Mouse (Mus musculus): ENCODE data around the gene Tent5c.

Gene Tent5c

DNA sequence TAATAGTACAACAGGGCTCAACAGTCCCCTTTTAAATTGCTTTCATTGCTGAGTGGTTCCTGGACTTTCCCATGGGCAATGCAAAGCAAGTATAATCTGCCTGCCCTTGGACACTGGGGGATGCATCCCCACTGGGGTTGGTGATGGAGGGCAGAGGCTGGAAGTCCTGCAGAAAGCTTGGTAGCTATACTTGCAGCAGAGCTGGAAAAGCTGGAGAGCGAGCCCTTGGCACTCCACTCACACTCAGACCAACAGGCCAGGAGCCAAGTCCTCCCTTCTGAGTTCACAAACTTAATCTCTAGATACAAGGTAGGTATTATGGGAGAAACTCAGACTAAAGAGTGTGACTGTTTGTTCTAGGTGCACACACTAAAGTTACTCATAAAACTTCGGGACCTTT is 2.1 kb downstream of the Tent5c start:
- DNase-seq (ENCODE audit: low spot score in 2 of 2): no peak

DNA sequence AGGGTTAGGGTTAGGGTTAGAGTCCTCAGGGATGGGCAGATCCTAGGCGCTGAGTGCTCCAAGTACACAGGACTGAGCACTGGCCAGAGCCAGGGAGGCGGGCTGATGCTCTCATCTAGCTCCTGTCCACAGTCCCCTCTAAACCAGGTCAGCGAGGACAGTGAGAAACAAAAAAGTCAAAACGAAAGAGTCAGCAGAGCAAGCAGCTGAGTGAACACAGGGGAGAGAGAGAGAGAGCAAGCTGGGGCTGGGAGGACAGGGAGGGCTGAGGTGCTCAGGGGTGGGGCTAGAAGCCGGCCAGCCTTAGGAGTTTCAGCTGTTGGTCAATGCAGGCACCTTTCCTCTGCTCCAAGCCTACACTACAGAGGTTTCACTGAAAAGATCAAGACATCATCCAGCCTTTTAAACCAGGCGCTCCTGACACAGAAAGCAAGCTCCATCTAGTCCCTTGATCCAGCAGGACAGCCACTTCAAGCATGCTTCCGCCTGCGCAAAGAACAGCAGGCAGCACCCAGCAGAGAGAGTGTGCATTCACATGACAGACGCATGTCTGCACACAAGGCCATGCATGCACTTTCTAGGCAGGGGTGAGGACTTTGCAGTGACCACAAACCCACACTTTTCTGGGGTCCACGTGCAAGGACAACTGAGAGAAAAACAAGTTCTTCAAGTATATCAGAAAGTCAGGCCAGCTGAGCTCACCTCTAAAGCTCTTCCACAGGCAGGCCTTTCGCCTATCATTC is 3.6 kb downstream of the Tent5c start:
- DNase-seq (ENCODE audit: low spot score in 2 of 2): no peak

DNA sequence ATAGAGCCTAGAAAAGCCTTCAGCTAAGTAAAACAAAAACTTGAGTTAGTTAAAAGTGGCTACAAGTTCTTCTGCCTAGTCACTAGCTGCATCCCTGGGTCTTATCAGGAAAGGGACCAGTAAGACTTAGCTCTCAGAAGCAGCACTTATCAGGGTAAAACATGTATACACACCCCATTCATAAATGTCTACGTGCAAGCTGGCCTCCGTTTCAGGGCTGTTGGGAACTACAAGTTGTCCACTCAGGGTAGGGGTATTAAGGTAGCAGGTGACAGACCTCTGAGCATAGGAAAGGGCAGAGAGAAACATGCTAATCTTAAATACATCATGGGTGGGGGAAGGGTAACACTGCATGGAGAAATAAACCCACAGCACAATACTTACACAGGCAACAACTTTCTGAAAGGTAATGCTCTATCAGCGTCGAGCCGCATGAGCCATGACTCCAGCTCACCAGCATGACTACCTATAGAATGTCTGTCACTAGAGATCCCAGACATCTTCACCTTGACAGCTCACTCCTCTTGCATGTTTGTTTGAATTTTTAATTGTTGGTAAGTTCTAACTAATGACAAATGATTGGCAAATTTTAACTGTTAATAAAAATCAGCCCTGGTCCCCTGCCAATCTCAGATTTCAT is 6.0 kb downstream of the Tent5c start:
- no peak for DNase-seq (ENCODE audit: low spot score in 2 of 2)

DNA sequence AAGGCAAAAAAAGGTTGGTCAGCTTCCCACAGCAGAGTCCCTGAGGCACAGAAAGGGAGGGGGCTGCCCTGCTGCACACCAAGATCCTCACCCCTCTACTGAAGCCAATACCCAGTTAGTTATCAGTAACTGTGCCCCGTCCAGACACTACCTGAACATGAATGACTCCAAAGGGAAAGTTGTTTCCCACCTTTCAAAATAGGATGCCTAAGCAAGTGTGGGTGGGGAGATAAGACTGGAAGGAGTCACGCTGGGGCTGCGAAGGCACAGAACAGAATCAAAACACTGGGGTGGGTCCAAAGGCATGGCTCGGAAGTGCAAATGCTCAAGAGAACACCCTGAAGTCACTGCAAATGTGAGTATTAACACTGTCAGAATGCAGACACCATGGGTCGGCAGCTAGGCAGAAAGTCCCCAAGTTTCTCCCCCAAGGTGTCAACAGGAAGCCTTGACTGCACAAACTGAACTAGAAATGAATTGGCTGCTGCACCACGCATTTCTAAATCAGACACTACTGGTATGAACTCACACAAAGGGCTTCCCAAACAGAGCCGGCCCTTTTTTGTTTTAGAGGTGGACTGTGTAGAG is 6.7 kb downstream of the Tent5c start:
- no peak for DNase-seq (ENCODE audit: low spot score in 2 of 2)

DNA sequence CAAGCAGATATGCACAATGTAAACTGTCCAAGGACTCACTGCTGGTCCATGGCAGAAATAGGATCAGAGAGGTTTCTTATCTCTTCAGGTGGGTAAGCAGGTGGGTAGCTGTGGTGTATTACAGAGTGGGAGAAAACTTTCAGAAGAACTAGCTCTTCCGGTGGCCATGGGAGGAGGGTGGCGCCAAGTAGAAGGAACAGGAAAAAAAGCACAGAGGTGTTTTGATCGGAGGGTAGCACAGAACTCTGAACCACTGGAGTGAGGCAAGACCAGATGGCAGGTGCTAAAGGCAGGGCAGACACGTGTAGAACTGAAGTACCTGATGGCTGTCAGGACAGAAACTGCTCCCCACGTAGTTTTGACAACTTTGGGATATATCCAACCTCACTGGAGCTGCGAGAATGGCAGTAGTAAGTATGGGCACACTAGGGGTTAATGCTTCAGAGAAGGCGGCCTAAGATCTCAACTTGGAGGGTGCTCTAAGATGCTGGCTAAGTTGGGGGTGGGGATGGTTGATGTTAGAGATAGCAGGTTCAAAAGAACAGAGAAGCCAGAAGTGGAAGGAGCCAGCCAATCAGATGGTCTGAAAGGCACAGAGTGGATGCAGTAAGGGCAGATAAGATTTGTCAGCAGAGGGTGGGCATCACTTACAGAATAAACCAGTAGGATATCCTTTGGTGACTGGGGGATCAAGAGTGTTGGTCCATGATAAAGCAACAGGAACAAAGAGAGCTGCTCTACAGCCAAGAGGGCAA is 8.7 kb downstream of the Tent5c start:
- DNase-seq (ENCODE audit: low spot score in 2 of 2): peak; percentile 48 to 56

DNA sequence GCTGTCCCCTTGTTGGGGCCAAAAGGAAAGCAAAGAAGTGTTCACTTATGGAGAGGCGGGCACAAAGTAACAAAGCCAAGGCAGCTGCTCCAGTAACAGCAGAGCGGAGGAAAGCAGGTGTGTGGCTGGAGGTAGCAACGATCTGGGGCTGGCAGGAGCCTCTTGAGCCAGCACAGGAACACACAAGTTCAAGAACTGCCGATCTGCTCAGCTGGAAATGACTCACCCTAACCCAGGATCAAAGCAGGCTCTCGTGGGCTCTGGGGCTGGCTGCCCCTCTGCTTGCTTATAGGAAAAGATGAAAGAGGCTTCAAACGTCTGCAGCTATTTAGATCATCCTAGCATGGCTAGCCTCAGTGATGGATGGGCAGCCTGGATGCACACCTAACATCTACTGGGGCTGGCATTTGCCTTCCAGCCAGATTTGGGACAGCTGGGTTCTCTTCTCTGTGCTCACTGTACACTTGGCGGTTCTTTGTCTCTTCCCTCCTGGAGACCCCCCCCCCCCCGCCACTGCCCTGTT is 14.1 kb downstream of the Tent5c start:
- DNase-seq (ENCODE audit: low spot score in 2 of 2): no peak

DNA sequence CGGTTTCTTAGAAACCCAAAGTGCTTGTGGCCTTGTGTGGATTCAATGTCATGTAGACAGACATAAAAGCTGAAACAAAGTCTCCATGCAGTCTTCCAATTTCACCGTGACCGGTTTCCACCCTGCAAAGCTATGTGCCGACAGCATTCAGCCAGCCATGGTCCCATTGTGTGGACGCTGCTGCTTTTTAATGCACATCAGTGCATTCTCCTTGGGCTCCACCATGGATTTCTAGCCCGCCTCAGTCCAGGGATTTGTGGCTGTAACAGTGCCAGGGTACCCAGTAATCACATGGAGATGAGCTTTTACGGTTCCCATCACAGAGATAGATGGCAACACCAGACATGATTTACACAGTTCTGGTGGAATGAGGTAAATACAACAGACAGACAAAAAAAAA is 14.6 kb downstream of the Tent5c start:
- no peak for DNase-seq (ENCODE audit: low spot score in 2 of 2)

DNA sequence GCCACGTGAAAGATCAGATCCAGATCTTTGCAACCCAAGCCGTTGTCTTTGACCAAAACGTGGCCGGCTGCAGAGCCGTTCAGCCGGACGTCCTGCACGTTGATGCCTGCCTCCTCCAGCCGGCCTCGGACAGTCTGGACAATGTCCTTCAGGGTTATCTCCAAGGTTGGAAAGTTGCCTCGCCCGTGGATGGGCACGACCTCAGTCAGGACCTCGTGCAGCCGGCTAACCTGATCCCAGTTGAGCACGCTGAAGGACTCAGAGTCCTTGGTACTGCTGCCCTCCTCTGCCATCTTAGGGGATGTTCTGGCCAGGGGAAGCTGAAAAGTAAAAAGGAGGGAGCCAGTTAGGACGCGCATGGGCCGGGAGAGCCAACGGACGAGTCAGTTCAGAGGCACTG is 16.0 kb downstream of the Tent5c start:
- DNase-seq (ENCODE audit: low spot score in 2 of 2): no peak

DNA sequence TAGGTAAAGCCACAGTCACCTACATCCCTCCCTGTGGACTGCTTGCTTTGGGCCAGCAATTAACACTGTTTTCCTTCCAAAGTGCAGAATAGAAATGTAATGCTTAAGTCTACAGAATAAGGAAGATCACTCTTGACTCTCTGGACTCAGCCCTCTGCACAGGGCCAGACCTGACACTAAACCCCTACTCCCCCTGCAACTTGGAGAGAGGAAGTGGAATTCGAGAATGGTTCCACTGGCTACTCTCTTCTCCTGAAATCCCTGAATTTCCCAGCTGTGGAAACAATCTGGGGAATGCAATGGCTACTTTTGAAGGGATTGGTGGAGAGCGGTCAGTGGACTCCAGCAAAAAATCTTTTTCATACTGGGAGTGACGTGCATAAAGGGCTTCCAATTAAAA is 18.2 kb downstream of the Tent5c start:
- no peak for DNase-seq (ENCODE audit: low spot score in 2 of 2)

DNA sequence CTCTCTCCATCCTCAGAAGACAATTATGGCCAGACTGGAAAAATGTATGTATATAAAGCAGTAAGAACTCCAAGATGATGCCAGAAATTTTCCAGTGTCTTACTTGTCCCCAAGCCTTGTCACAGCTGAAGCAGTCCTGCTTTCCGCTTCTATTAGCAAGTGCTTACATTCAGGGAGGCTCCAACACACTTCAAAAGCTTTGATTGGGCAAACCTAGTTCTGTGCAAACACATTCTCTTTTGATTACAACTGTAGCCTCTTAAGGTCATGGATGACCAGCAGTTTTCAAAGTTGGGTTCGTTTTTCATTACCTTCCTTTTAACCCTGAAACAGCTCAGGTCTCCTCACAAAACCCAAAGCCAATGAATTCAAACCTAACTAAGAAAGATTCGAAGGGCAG is 19.0 kb downstream of the Tent5c start:
- DNase-seq (ENCODE audit: low spot score in 2 of 2): no peak

DNA sequence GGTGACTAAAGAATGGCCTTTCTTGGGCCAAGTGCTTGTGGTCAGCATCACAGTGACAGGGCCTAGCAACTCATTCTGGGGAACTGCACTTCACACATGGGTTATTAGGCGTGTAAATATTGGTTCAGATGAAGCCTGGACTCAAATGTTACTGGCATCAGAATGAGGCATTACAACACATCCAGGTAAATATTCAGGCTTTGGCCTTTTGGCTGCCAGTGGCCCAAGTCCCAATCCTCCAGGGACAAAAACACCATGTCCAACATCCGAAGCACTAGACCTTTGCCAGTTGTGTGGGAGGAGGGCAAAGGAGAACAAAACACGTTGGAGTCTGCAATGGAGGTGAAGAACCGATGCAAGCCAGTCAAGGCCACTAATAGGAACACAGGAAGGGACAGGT is 22.6 kb downstream of the Tent5c start:
- no peak for DNase-seq (ENCODE audit: low spot score in 2 of 2)

DNA sequence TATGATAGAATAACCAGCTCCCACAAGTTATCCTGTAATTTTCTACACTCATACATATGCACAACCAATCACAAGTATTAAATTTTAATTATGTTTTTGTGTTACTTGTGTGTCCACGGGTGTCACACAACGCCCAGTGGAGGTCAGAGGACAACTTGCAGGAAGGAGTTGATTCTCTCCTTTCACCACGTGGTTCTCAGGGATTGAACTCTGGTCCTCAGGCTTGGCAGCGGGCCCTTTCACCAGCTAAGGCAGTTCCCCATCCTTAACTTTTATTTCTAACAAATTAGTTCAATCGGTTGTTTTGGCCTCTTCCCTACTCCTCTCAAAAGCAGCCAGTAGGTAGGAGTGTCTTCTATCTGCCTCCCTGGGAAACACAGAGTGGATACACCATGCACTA is 24.5 kb downstream of the Tent5c start:
- no peak for DNase-seq (ENCODE audit: low spot score in 2 of 2)

DNA sequence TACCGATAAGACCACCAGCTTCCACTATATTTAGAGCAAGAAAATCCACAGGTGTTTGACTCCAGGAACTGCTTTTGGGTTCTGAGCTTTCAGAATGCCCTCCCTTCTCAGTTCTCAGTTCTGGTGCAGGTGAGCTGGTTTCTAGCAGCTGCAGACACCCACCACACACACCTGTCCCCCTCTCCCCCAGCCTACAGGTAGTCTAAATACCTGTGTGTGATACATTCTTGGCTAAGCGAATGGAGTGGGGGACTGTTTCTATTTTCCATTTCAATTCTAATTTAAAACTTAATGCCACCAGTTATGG is 25.2 kb downstream of the Tent5c start:
- DNase-seq (ENCODE audit: low spot score in 2 of 2): no peak

DNA sequence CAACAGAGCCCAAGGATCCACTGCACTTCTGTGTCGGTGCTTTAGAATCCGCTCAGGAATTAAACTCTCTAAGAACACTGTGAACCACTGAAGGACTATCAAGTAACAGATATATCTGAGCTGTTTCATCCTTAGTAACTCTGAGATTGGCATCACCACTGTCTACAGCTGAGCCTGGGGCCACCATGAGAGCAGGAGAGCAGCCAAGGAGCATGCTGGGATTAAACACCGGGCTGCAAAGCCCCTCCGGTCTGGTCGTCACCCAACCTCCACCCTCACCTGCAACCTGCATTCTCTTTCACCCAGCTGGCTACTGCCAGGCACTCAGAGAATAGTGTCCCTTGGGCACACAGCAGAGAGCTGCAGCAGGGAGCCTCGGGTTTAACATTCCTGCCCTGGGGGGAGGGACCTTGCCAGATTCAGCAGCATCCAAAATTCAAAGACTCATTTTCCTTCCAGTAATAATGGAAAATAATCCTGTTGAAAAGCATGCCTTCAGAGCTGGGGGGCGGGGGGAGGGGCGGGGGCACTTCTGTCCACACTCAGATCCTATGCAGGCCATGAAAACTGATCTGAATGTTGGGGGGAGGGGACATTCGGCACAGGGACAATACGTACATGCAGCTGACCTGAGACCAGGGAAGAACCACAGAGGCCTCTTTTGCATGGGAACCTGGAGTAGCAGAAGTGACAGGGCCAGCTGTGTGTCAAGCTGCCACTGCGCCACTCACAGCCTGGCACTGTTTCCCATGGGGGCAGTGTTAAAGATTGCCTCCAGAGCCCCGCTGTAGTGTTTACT is 25.8 kb downstream of the Tent5c start:
- DNase-seq (ENCODE audit: low spot score in 2 of 2): no peak

DNA sequence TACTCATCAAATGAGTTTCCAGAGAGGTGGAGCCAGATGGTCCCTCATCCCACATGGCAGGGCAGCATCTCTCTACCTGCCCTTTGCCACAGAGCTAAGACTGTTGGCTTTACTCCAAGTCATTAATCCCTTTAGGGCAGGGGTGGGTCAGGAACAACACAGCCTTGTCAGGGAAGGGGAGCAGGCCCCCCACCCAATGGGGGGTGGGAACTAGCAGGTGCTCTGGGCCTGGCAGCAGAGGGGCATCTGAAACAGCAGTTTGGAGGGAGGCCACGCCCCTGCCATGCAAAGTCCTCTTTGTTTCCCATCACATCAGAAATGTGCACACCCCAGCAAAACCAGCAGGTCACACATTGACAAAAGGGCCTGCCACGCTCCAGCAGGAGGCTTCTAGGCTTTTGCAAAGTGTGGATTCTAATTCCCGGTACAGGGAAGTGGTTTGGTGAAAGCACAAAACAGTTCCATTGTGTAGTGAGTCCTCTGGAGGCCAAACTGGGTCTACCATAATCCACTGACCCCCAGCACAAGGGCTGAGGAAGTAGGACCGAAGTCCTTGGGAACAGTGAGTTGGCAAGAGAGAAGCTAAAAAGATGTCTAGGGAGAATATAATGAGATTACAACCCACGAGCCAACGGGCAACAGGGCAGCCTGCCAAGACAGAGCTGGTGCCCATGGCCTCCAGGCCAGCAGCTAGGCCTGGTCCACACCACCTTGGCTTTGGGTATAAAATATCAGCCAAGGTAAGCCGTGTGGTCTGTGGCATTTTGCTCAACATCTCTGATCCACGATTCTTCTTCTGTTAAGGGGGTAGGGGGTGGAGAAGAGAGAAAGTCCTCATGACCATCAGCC is 26.7 kb downstream of the Tent5c start:
- no peak for DNase-seq (ENCODE audit: low spot score in 2 of 2)

DNA sequence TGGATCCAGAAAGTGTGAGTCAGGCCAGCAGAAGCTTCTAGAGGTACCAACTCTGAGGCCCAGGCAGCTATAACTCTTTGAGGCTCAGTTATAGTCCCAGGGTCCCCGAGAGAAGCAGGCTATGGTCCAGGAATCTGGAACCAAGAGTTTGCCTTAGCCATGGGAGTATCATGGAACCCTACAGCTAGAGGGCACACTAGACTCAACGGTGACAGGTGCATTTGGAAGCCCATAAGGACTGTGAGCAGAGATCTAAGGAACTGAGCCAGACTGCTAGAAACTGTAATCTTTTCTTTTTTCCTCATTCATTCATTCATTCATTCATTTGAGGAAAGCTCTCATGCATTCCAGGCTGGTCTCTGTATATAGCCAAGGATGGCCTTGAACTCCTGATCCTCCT is 28.6 kb downstream of the Tent5c start:
- DNase-seq (ENCODE audit: low spot score in 2 of 2): no peak

DNA sequence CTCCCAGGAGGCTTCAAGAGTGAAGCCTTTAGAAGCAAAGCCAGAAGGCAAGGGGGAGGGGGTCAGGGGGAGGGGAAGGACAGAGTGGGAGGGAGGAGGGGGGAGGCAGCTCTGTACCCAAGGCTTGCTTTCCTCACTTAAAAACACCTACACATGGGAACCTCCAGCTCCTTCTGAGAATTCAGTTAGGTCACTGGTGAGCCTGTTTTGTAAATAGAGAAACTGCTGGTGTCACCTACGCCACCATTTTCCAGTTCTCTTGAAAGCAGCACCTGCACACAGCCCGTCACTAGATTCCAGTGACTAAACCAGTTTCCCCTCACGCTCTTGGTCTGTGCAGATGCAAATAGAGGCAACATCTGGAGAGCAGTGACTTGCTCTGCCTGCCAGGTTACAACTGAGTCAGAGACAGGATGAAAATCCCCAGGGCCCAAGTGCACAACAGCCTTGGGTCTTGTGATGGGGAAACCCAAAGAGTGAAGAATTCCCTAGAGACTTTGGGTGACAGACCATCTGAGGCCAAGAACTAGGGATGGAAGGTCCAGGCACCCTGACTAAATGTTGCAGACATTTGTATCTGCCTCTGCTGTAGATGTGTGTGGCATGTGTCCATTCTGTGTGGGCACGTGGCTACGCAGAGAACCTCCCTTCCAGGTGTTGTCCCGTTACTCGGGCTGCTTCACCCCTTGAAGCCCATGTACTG is 45.2 kb downstream of the Tent5c start:
- DNase-seq (ENCODE audit: low spot score in 2 of 2): no peak

DNA sequence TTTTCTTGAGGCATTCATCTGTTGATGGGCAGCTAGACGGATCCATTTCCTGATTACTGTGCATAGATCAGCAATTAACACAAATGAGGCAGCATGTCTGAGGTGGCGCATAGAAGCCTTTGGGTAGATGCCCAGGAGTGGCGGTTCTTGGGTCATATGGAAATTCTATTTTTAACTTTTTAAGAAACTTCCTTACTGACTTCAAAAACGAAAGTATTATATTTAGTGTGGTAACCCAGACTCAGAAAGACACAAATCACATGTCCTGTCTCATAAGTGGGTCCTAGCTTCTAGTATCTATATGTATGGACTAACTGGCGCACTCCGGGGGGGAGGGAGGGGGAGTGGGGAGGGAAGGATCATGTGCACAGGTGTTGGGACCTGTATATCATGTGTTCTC is 46.6 kb downstream of the Tent5c start:
- DNase-seq (ENCODE audit: low spot score in 2 of 2): no peak

DNA sequence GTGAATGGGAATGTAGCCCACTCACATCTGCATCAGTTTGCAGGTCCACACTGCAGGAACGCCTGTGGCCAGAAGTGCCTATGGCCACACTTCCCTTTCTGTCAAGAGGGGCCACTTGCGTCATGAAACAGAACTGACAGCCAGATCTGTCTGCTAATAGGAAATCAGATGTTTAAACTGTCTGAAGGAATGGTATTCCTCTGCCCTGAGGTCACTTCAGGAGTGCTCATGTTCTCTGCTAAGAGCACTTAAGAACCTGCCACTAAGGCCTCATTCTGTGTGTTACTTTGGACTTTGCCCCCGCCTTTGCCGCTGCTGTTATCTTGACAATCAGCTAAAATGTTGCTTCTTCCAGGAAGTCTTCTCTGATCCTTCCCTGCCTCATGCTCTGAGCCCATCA is 48.4 kb downstream of the Tent5c start:
- no peak for DNase-seq (ENCODE audit: low spot score in 2 of 2)

DNA sequence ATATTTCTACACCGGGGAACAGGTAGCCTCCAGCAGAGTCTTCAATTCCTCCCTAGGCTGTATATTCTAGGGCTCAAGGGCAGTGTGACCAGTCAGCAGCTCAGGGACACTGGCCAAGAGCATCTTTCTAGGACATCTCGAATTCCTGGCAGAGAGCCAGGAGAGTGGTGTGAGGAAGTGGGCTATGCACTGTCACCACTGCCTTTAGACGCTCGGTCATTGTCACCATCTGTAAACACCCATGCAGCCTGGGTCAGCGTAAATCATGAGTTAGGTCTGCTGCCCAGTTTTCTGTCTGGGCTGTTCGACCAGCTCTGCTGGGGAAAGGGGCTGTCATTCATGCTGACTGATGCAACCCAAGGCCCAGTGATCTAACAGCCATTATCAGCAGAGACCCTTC is 49.1 kb downstream of the Tent5c start:
- no peak for DNase-seq (ENCODE audit: low spot score in 2 of 2)

Measured in thymus, postnatal 10 days (tissue).